Mouse (Mus musculus) E14TG2a.4 (cell line): ENCODE measurements around the gene Tmem184b.

Experiments used
- CTCF ChIP-seq: conservative IDR thresholded peaks from 2 replicates; pipeline ENCODE4 v1.5.1; 2014; ENCODE audit warnings: low read length
- NANOG ChIP-seq: IDR thresholded peaks from 2 replicates; pipeline ENCODE4 v1.6.1; 2014; ENCODE audit warnings: borderline replicate concordance, low read length, mixed read lengths

DNA sequence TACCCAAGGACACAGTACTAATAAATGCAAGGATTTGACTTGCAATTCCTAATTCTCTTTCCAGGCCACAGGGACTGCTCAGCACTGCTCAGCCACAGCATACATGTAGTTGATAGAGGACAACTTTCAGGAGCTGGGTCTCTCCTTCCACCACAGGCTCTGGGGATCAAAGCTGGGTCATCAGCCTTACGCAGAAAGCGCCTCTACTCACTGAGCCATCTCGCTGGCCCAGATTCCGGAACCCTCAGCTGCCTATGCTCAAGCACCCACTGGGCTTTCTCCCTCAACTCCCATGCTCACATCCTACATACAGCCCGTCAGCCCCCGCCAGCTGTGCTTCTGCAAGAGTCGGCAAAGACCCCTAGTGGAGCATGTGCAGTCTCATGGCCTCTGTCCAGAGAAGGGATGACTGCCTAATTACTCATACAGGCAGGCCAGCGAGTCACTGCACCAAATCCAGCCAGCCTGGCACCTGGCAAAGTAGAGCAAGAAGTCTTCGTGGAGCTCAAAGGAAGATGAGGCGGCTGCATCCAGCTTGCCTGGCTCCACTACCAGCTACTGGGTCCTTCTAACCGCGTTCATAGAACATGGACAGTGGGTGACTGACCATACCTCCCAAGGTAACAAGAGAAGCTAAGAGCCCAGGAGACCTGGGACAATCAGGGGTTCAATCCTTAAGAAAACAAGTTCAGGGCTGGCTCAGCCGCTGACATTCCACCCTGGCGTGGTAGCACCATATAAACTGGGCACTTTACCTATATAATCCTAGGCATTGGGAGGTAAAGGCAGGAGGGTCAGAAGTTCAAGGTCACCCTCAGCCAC, 3.9 kb downstream of the Tmem184b start:
- TF ChIP-seq CTCF (no peak), NANOG (no peak)
